8 mouse cellular contexts compared by ENCODE assay signal in the genomic region with DNA sequence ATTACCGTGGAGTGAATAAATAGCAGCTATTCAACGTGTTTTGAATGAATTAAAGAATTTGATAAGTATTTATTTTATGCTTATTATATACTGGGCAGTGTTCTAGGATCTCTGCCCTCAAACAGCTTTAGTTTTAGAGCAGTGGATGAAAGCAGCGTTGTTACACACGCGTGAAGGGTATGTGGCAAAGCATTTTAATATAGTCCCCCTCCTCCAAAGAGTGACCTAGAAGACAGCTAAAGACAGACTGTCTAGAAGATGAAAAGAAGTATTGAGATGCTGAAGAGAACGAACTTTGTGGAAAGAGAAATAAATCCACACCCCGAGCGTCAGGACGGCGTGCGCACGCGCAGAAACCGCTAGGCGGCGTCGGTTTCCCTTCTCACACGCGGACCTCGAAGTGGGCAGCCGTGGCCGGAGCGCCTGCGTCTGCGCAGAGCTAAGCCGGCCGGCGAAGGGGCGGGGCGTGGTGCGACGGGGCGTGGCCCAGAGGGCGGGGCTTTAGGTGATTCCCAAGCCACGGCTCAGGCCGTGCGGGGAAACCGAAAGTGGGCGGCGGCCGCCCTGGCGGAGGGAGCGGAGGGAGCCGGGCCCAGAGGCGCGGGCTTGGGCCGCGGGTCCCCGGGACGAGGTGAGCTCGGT. TPM values are rescaled to one million over a fixed set of nuclear protein-coding genes. Genes with fewer than 3 reads are reported as not detected.
A peak's percentile ranks its signal among the peaks of the same experiment; 100 is the strongest.
DNase-seq lines count a peak whose midpoint lies in the region; ATAC-seq and TF ChIP-seq lines count a peak whose summit lies in the region.

No protein-coding gene starts in this region.

- H3K36me3 ChIP-seq in ES-Bruce4 (ENCODE audit: control insufficient read depth, insufficient read depth, low read length, poor library complexity, severe bottlenecking), result no peaks in the 10 kb centered on the region
- H3K36me3 ChIP-seq in forebrain, embryonic 14.5 days (ENCODE audit: control insufficient read depth, insufficient read depth, low read length), result no peaks in the 10 kb centered on the region

- DNase-seq in forebrain, embryonic 14.5 days (ENCODE audit: low spot score), result peak; percentile 94
- DNase-seq in heart, postnatal 14 days, result peak; percentile 100
- DNase-seq in layer of hippocampus, adult 18-20 months (ENCODE audit: low spot score in 2 of 2), result peak; percentile 97 to 98
- DNase-seq in lung, adult 2 months, result peak; percentile 100
- peak; percentile 79 to 81 for DNase-seq in thymus, adult 18-20 months

- peak; percentile 95 for ATAC-seq in cerebellum, adult (ENCODE audit: insufficient number of reproducible peaks, low FRiP score, low TSS enrichment)
- ATAC-seq in forebrain, embryonic 14.5 days, result peak; percentile 99
- ATAC-seq in neutrophil, adult 5-6 weeks (ENCODE audit: extremely low read depth, insufficient number of reproducible peaks, low FRiP score, poor library complexity, severe bottlenecking), result peak; percentile 89

- peak overlapping the region; percentile 65 for H3K4me3 ChIP-seq in ES-Bruce4 (ENCODE audit: low read depth, low read length)
- H3K4me3 ChIP-seq in forebrain, embryonic 14.5 days (ENCODE audit: low read depth, low read length), result peak overlapping the region; percentile 77
- peak overlapping the region; percentile 79 for H3K4me3 ChIP-seq in lung, adult 2 months (replicated peaks; ENCODE audit: extremely low read depth, low read depth, low read length)

- no peak for TF ChIP-seq EP300 in ES-Bruce4 (IDR thresholded peaks at IDR 0.05; ENCODE audit: insufficient read depth, low read depth, low read length)

- peak overlapping the region; percentile 65 for H3K9ac ChIP-seq in ES-Bruce4 (ENCODE audit: low read depth, poor library complexity, severe bottlenecking)
- peak overlapping the region; percentile 75 for H3K9ac ChIP-seq in forebrain, embryonic 14.5 days (ENCODE audit: low read length)

- 3% methylated on average over 51 of the region's 51 CpGs for WGBS in forebrain, embryonic 14.5 days
- 1% methylated on average over 51 of the region's 51 CpGs for WGBS in lung, adult 2 months

- no peaks in the 10 kb centered on the region for H3K4me1 ChIP-seq in ES-Bruce4 (ENCODE audit: control insufficient read depth, insufficient read depth, low read length)
- H3K4me1 ChIP-seq in forebrain, embryonic 14.5 days (ENCODE audit: control insufficient read depth, insufficient read depth, low read length), result peaks cover 12% of the 10 kb centered on the region; the same call in 1 of the 2 replicates
- peaks cover 8% of the 10 kb centered on the region for H3K4me1 ChIP-seq in lung, adult 2 months (ENCODE audit: control insufficient read depth, insufficient read depth, low read length)

- peak; percentile 68 for TF ChIP-seq CTCF in ES-Bruce4 (IDR thresholded peaks at IDR 0.05; ENCODE audit: low read depth, low read length)
- TF ChIP-seq CTCF in lung, adult 2 months (IDR thresholded peaks at IDR 0.05; ENCODE audit: insufficient read depth, low read length), result peak; percentile 70

- H3K27ac ChIP-seq in ES-Bruce4 (ENCODE audit: insufficient read depth, low read length), result no peak overlapping the region
- H3K27ac ChIP-seq in forebrain, embryonic 14.5 days (ENCODE audit: low read depth, low read length), result no peak overlapping the region

- no peak for TF ChIP-seq POLR2A in ES-Bruce4 (IDR thresholded peaks at IDR 0.05; ENCODE audit: insufficient read depth, low read length)
- 0 out of 2 replicates have a peak, but pooled peaks have one; percentile 38 for TF ChIP-seq POLR2A in lung, adult 2 months (IDR thresholded peaks at IDR 0.05; ENCODE audit: borderline replicate concordance, extremely low read depth, low read depth, low read length)

- intact Hi-C loops in heart, postnatal 14 days (cut with DNase I), result loop anchor here (10.0 kb wide), 2 partner anchors 53 to 153 kb away; no protein-coding TSS in a partner anchor

- peak overlapping the region; percentile 94 for H3K4me2 ChIP-seq in forebrain, embryonic 14.5 days (ENCODE audit: low read length)

- H3K9me3 ChIP-seq in ES-Bruce4 (replicated peaks; ENCODE audit: control insufficient read depth, insufficient read depth, low read length, poor library complexity, severe bottlenecking), result no peaks in the 10 kb centered on the region
- no peaks in the 10 kb centered on the region for H3K9me3 ChIP-seq in forebrain, embryonic 14.5 days (replicated peaks; ENCODE audit: control insufficient read depth, low read length)

- H3K27me3 ChIP-seq in ES-Bruce4 (ENCODE audit: control insufficient read depth, insufficient read depth, low read length, poor library complexity, severe bottlenecking), result peaks cover 10% of the 10 kb centered on the region
- 0 out of 2 replicates have a peak, but pooled peaks cover 2% of the 10 kb centered on the region for H3K27me3 ChIP-seq in forebrain, embryonic 14.5 days (replicated peaks; ENCODE audit: control insufficient read depth, insufficient read depth, low read length)

RNA-seq across cellular contexts. Expression of a gene that starts 6.8 kb away (rescaled TPM):
- 9.4 and 10.0 TPM in 2 replicates for polyA plus RNA-seq in ES-Bruce4 (2011; ENCODE audit: insufficient read depth, insufficient read length, low read depth, missing spikeins)
- 15.0 and 18.7 TPM in 2 replicates for polyA plus RNA-seq in forebrain, embryonic 14.5 days (2014; fragmentation: Nextera tagmentation; extraction: Ambion mirVana)
- total RNA-seq in heart, postnatal 14 days (2021), result 10 to 100 TPM; 11.1 to 14.0 TPM
- total RNA-seq in layer of hippocampus, adult 18-20 months (2021), result 10 to 100 TPM; 29.3 to 30.8 TPM
- 12.6 and 19.1 TPM in 2 replicates for polyA plus RNA-seq in lung, adult 2 months (2012; rRNA removed)
- 45.1 and 53.4 TPM in 2 replicates for total RNA-seq in neutrophil, adult 5-6 weeks (2017)
